Mouse (Mus musculus): ENCODE measurements around the gene Qtrt1.

- TF ChIP-seq TAL1 (IDR thresholded peaks at IDR 0.05; ENCODE audit: low read length) (no peak), GATA1 (IDR thresholded peaks at IDR 0.05; ENCODE audit: low read length) (no peak)
Measured at GRCm38 (mm10) chr9:21435777-21436635, 24.4 kb downstream of the Qtrt1 start.

Measured in erythroblast, embryonic 14.5 days (primary cell).